Mouse (Mus musculus): Measurements from ENCODE around the gene Mki67. TPM values are rescaled to one million over a fixed set of nuclear protein-coding genes. Genes with fewer than 3 reads are reported as not detected.
"Not testable (repeated sequence)": the region's sequence is repeated elsewhere in the genome, so short reads cannot be mapped to it uniquely, and the experiment has no call there.

Mki67 gene
- total and polyA plus RNA-seq, 2 experiments from 2014 or later, result 8.0 to 24.2 TPM

GRCm38 (mm10) chr7:135694796-135695195 is 21.4 kb downstream of the Mki67 start:
- DNase-seq (ENCODE audit: low spot score) (no peak), ATAC-seq (ENCODE audit: insufficient read depth, low read depth) (no peak)
- H3K36me3 ChIP-seq (replicated peaks; ENCODE audit: control insufficient read depth, insufficient read depth, low read length), result peaks cover 74% of the 10 kb centered on the region
- H3K9me3 ChIP-seq (replicated peaks; ENCODE audit: control insufficient read depth, low read length), result no peaks in the 10 kb centered on the region
- H3K4me1 ChIP-seq (ENCODE audit: control insufficient read depth, insufficient read depth), result peaks cover 27% of the 10 kb centered on the region
- no peak overlapping the region for H3K4me2 ChIP-seq (ENCODE audit: low read depth, low read length)
- no peaks in the 10 kb centered on the region for H3K27me3 ChIP-seq (ENCODE audit: control insufficient read depth, insufficient read depth, low read length)
- H3K27ac ChIP-seq (ENCODE audit: low read depth), result no peak overlapping the region
- WGBS, result 95% methylated on average over 5 of the region's 5 CpGs
- TF ChIP-seq CTCF (IDR thresholded peaks at IDR 0.05; ENCODE audit: low read depth) (no peak), EP300 (IDR thresholded peaks at IDR 0.05; ENCODE audit: low read depth) (no peak)
- no peak overlapping the region for H3K4me3 ChIP-seq (ENCODE audit: low read depth, low read length)
- no peak overlapping the region for H3K9ac ChIP-seq (replicated peaks; ENCODE audit: low read depth, low read length)

- Histone ChIP-seq H3K36me3 (replicated peaks; ENCODE audit: control insufficient read depth, insufficient read depth, low read length) (peaks cover 76% of the 10 kb centered on the region), H3K27ac (ENCODE audit: low read depth) (no peak overlapping the region), H3K4me1 (ENCODE audit: control insufficient read depth, insufficient read depth) (peaks cover 26% of the 10 kb centered on the region), H3K9ac (replicated peaks; ENCODE audit: low read depth, low read length) (no peak overlapping the region), H3K4me3 (ENCODE audit: low read depth, low read length) (no peak overlapping the region), H3K9me3 (replicated peaks; ENCODE audit: control insufficient read depth, low read length) (no peaks in the 10 kb centered on the region), H3K27me3 (ENCODE audit: control insufficient read depth, insufficient read depth, low read length) (no peaks in the 10 kb centered on the region), H3K4me2 (ENCODE audit: low read depth, low read length) (no peak overlapping the region)
- ATAC-seq (ENCODE audit: insufficient read depth, low read depth), result no peak
- TF ChIP-seq CTCF (IDR thresholded peaks at IDR 0.05; ENCODE audit: low read depth) (no peak), EP300 (IDR thresholded peaks at IDR 0.05; ENCODE audit: low read depth) (no peak)
- no peak for DNase-seq (ENCODE audit: low spot score)
- WGBS, result 87% methylated on average over 4 of the region's 4 CpGs
These were observed 22.0 kb downstream of the Mki67 start for GRCm38 (mm10) chr7:135694130-135694529.

DNA sequence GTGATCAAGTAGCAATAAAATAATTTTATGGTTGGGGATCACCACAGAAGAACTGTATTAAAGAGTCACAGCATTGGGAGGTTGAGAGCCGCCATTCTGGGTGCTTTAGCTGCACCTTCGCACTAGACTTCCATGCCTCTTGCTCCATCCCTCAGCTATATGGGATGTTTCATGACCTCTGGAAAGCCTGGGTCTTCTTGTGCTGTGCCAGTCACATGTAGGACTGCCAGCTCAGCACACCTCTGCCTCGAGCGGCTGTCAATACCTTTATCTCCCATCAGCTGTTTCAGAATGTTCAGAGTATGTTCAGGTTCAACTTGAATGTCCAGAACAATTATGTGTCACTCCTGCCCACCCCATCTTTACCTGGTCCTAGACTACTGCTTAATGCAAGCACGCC is 24.2 kb downstream of the Mki67 start:
- ATAC-seq (ENCODE audit: insufficient read depth, low read depth), result no peak
- no peak overlapping the region for H3K27ac ChIP-seq (ENCODE audit: low read depth)
- no peak overlapping the region for H3K4me2 ChIP-seq (ENCODE audit: low read depth, low read length)
- no peak overlapping the region for H3K4me3 ChIP-seq (ENCODE audit: low read depth, low read length)
- DNase-seq (ENCODE audit: low spot score), result no peak
- H3K27me3 ChIP-seq (ENCODE audit: control insufficient read depth, insufficient read depth, low read length), result no peaks in the 10 kb centered on the region
- no peaks in the 10 kb centered on the region for H3K9me3 ChIP-seq (replicated peaks; ENCODE audit: control insufficient read depth, low read length)
- peaks cover 7% of the 10 kb centered on the region; the same call in 1 of the 2 replicates for H3K4me1 ChIP-seq (ENCODE audit: control insufficient read depth, insufficient read depth)
- H3K9ac ChIP-seq (replicated peaks; ENCODE audit: low read depth, low read length), result no peak overlapping the region
- TF ChIP-seq EP300 (IDR thresholded peaks at IDR 0.05; ENCODE audit: low read depth) (no peak), CTCF (IDR thresholded peaks at IDR 0.05; ENCODE audit: low read depth) (no peak)
- peaks cover 81% of the 10 kb centered on the region for H3K36me3 ChIP-seq (replicated peaks; ENCODE audit: control insufficient read depth, insufficient read depth, low read length)
- WGBS, result 92% methylated on average over 5 of the region's 5 CpGs

- Histone ChIP-seq H3K9me3 (replicated peaks; ENCODE audit: control insufficient read depth, low read length) (no peaks in the 10 kb centered on the region), H3K27ac (ENCODE audit: low read depth) (no peak overlapping the region), H3K4me2 (ENCODE audit: low read depth, low read length) (no peak overlapping the region), H3K4me1 (ENCODE audit: control insufficient read depth, insufficient read depth) (no peaks in the 10 kb centered on the region), H3K36me3 (replicated peaks; ENCODE audit: control insufficient read depth, insufficient read depth, low read length) (peaks cover 77% of the 10 kb centered on the region), H3K27me3 (ENCODE audit: control insufficient read depth, insufficient read depth, low read length) (no peaks in the 10 kb centered on the region), H3K9ac (replicated peaks; ENCODE audit: low read depth, low read length) (no peak overlapping the region), H3K4me3 (ENCODE audit: low read depth, low read length) (no peak overlapping the region)
- TF ChIP-seq CTCF (IDR thresholded peaks at IDR 0.05; ENCODE audit: low read depth) (no peak), EP300 (IDR thresholded peaks at IDR 0.05; ENCODE audit: low read depth) (no peak)
- 92% methylated on average over 7 of the region's 7 CpGs for WGBS
- ATAC-seq (ENCODE audit: insufficient read depth, low read depth), result no peak
- no peak for DNase-seq (ENCODE audit: low spot score)
These were observed 26.8 kb downstream of the Mki67 start for GRCm38 (mm10) chr7:135689396-135689795.

- TF ChIP-seq EP300 (IDR thresholded peaks at IDR 0.05; ENCODE audit: low read depth) (no peak), CTCF (IDR thresholded peaks at IDR 0.05; ENCODE audit: low read depth) (no peak)
- no peaks in the 10 kb centered on the region for H3K9me3 ChIP-seq (replicated peaks; ENCODE audit: control insufficient read depth, low read length)
- peaks cover 42% of the 10 kb centered on the region for H3K36me3 ChIP-seq (replicated peaks; ENCODE audit: control insufficient read depth, insufficient read depth, low read length)
- H3K4me1 ChIP-seq (ENCODE audit: control insufficient read depth, insufficient read depth), result no peaks in the 10 kb centered on the region
- DNase-seq (ENCODE audit: low spot score) (no peak), ATAC-seq (ENCODE audit: insufficient read depth, low read depth) (no peak)
- WGBS, result 73% methylated on average over 7 of the region's 7 CpGs
- H3K27me3 ChIP-seq (ENCODE audit: control insufficient read depth, insufficient read depth, low read length), result peaks cover under 1% of the 10 kb centered on the region; the same call in 1 of the 2 replicates
- H3K4me2 ChIP-seq (ENCODE audit: low read depth, low read length), result no peak overlapping the region
- H3K4me3 ChIP-seq (ENCODE audit: low read depth, low read length), result no peak overlapping the region
- no peak overlapping the region for H3K9ac ChIP-seq (replicated peaks; ENCODE audit: low read depth, low read length)
- H3K27ac ChIP-seq (ENCODE audit: low read depth), result no peak overlapping the region
These were observed 31.2 kb downstream of the Mki67 start for GRCm38 (mm10) chr7:135684938-135685337.

GRCm38 (mm10) chr7:135684098-135684497 is 32.1 kb downstream of the Mki67 start:
- not testable (repeated sequence) for H3K27me3 ChIP-seq (ENCODE audit: control insufficient read depth, insufficient read depth, low read length); ATAC-seq (ENCODE audit: insufficient read depth, low read depth); H3K4me2 ChIP-seq (ENCODE audit: low read depth, low read length); H3K27ac ChIP-seq (ENCODE audit: low read depth); DNase-seq (ENCODE audit: low spot score); H3K4me1 ChIP-seq (ENCODE audit: control insufficient read depth, insufficient read depth); H3K4me3 ChIP-seq (ENCODE audit: low read depth, low read length); H3K9me3 ChIP-seq (replicated peaks; ENCODE audit: control insufficient read depth, low read length); H3K9ac ChIP-seq (replicated peaks; ENCODE audit: low read depth, low read length)
- WGBS, result 59% methylated on average over 4 of the region's 4 CpGs
- peaks cover 38% of the 10 kb centered on the region for H3K36me3 ChIP-seq (replicated peaks; ENCODE audit: control insufficient read depth, insufficient read depth, low read length)

Data from heart, postnatal 0 days (tissue).